Mouse (Mus musculus) adrenal gland, postnatal 4 days (tissue): ENCODE measurements around the gene Sfi1. TPM values are rescaled to one million over a fixed set of nuclear protein-coding genes. Genes with fewer than 3 reads are reported as not detected.
A peak's percentile ranks its signal among the peaks of the same experiment; 100 is the strongest.
"Not testable (repeated sequence)": the region's sequence is repeated elsewhere in the genome, so short reads cannot be mapped to it uniquely, and the experiment has no call there.

ENCODE experiments used
- DNase-seq, 2 experiments: peaks; one replicate each; pipeline ENCODE4 v3.0.0; 2021 to 2022; ENCODE audit warnings: low spot score in 2 of 2, mixed read lengths in 2 of 2
- total RNA-seq, 2 experiments: library from RNA; stranded (reverse); gene quantifications; 2 replicates each; pipeline ENCODE4 v1.2.3; 2021

Gene Sfi1
- total RNA-seq, 2 experiments from 2014 or later, result 95.0 to 117 TPM

DNA sequence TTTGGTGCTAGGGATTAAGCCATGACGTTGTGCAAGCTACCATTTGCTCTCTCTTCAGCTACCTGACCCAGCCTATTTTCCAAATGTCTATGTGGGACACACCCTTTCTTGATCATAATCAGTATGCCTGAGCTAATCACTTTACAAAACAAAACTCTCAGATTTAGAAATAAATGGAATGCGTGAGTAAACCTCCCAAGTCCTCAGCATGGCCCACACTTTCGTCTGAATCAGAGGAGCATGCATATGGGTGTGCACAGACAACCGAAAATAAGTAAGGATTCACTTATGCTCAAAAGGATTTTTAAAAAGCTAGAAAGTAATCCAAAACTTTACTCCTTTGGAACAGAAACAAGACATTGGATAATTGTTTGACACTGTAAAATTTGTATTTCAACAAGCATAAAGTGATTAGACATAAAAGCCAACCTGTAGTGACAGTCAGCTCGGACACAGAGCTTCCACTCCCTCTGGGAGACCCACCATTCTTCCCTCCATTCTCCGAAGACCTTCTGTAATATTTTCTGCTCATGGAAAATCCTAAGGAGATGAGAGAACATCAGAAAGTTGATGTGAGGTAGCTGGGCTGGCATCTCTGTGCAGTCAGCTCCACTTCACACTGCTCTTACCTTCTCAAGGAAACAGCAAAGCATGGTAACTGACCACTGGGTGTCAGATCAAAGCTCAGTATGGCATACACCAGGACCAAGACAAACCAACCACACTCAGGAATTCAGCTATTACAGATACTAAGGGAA lies 14.1 kb downstream of the Sfi1 start:
- DNase-seq, result peak; percentile 77 to 78

DNA sequence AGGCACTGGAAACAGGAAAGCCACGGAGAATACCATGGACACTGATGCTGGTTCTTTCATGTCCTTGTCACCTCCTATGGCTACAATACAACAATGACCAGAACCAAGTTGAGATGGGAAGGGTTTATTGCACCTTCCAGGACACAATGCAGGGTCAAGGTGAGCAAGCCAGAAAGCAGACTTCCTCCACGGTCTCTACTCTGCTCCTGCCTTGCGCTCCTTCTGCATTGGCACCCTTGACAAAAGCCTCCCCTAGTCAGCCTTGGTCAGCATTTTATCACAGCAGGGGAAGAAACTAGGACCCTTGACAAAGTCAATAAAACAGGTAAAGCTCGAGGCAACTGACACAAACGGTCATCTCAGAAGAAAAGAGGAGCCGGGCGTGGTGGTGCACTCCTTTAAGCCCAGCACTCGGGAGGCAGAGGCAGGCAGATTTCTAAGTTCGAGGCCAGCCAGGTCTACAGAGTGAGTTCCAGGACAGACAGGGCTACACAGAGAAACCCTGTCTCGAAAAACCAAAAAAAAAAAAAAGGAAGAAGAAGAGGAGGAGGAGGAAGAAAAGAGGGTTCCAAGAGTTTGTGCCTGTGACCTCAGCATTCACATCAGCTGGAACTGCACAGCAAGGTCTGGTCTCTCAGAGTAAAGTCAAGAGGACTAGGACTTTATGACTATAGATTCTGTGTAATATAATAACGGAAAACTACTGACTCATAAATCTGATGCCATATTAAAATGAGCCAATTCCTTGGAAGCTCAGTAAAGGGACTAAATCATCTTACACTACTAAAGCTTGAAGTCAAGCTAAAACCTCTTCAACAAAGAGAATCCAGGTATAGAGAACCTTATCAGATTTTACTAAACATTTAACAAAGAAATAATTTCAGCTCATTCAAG lies 19.6 kb downstream of the Sfi1 start:
- peak; percentile 82 to 91 for DNase-seq

DNA sequence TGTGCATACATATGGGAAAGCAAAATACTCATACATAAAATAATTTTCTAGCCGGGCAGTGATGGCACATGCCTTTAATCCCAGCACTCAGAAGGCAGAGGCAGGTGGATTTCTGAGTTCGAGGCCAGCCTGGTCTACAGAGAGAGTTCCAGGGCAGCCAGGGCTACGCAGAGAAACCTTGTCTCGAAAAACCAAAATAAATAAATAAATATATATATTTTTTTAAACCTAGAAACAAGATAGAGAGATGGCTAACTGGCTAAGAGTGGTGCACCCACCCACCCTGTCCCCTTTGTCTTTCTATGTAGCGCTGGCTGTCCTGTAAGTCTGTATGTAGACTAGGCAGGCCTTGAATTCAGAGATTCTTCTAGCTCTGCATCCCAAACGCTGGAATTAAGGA lies 20.7 kb downstream of the Sfi1 start:
- DNase-seq, result not testable (repeated sequence)

GRCm38 (mm10) chr11:3171931-3172330 lies 21.3 kb downstream of the Sfi1 start:
- DNase-seq, result peak; percentile 77 to 78

- DNase-seq, result peak; percentile 39 to 47
Observed at GRCm38 (mm10) chr11:3169042-3169441, 24.2 kb downstream of the Sfi1 start.

- DNase-seq, result peak; percentile 57 to 70
Observed at GRCm38 (mm10) chr11:3167571-3168001, 25.7 kb downstream of the Sfi1 start.

DNA sequence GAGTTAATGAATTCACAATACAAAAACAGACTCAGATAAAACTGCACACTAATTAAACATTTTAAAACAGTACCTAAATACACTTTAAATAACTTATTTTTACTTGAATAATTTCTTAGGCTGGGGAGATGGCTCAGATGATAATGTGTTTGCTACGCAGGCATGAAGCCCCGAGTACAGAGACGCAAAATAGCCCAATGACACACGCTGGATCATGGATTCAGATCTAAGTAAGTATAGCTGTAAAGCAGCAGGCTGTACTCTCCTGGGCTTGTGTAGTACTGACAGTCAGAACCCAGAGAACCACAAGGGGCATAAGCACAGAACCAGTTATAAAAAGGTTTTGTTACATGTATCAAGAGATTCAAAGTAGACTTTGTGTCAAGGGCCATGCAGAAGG lies 26.1 kb downstream of the Sfi1 start:
- not testable (repeated sequence) for DNase-seq

- DNase-seq, result peak in 1 of 2 experiments; percentile 31
Observed at GRCm38 (mm10) chr11:3166321-3166720, 26.9 kb downstream of the Sfi1 start.

- not testable (repeated sequence) for DNase-seq
Observed at GRCm38 (mm10) chr11:3165210-3165782, 28.0 kb downstream of the Sfi1 start.

DNA sequence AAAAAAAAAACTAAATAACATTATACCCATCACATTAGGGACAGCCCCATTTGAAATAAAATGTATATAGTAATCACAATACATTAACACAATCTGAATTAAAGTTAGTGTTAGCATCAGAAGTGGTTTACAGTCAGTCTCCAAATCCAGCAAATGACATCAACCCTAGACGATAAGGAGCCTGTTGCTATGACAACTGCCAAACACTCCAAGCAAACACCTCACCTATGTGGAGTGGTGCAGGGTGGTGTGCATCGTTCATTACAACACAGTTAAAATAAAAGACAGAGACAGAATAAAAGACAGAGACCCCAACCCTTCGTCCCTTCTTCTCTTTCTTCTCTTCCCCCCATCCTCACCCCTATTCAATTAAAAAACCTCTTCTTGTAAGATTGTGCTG lies 29.6 kb downstream of the Sfi1 start:
- not testable (repeated sequence) for DNase-seq

GRCm38 (mm10) chr11:3163122-3163521 lies 30.1 kb downstream of the Sfi1 start:
- peak; percentile 44 to 62 for DNase-seq

- DNase-seq, result peak; percentile 81 to 86
Observed at GRCm38 (mm10) chr11:3162236-3162897, 30.9 kb downstream of the Sfi1 start.

GRCm38 (mm10) chr11:3161370-3161769 lies 31.9 kb downstream of the Sfi1 start:
- DNase-seq, result peak; percentile 74 to 84

DNA sequence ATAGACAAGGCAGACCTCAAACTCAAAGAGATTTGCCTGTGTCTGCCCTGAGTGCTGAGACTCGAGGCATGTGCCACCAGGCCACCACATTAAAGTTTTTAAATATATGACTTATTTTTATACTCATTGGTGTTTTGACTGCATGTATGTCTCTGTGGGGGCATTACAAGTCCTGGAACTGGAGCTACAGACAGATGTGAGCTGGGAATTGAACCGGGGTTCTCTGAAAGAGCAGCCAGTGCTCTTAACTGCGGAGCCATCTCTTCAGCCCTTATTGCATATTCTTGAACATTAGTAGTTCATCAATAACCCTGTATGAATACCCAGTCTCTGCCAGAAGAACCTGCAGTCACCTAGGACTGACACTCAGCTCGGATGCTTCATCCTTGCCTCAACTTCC lies 34.5 kb downstream of the Sfi1 start:
- not testable (repeated sequence) for DNase-seq

DNA sequence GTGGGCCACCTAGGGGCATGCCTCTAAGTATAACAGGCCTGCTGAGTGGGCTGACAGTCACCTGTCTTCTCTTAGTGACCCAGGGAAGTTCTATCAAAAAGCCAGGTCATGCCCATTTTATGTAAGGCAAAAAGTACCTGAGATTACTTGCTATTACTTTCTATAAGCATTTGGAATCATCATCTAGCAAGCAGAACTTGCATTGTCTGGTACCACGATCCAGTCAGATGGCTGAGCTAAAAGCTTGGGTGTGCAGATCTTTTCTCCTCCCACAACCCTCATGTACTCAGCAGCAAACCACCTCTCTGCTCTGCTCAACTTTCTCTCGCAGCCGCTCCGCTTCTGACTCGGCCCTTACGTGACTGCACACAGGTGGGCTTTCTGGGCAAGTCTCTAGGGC lies 35.3 kb downstream of the Sfi1 start:
- peak in 1 of 2 experiments; percentile 22 for DNase-seq

GRCm38 (mm10) chr11:3156991-3157390 lies 36.3 kb downstream of the Sfi1 start:
- not testable (repeated sequence) for DNase-seq

- DNase-seq, result peak; percentile 82 to 86
Observed at GRCm38 (mm10) chr11:3153666-3154397, 39.4 kb downstream of the Sfi1 start.

DNA sequence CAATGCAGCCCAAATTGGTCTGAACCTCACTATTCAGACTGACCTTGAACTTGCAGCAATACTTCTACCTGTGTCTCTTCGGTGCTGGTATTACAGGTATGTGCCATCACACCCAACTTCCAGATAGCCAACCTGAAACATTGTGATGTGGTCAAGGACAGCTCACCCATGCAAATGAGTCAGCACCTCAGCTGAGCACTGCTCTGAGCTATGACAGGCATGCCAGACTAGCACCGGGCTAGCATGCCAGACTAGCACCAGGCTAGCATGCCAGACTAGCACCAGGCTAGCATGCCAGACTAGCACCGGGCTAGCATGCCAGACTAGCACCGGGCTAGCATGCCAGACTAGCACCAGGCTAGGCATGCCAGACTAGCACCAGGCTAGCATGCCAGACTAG lies 41.9 kb downstream of the Sfi1 start:
- DNase-seq, result peak; percentile 42 to 43

GRCm38 (mm10) chr11:3150677-3151003 lies 42.6 kb downstream of the Sfi1 start:
- DNase-seq, result not testable (repeated sequence)

- DNase-seq, result peak; percentile 78 to 90
Observed at GRCm38 (mm10) chr11:3150003-3150676, 43.1 kb downstream of the Sfi1 start.
